Mouse (Mus musculus) urinary bladder, postnatal 14 days (tissue): ENCODE measurements at regions not wholly inside any gene's neighbourhood (a gene's known extent, or its start where the extent isn't known, plus 50 kb on each side); places are given as distances from the start of the nearest gene placed in this dataset.

Source experiments
- DNase-seq: peaks from one replicate; pipeline ENCODE4 v3.0.0; 2021; ENCODE audit warnings: low spot score

DNA sequence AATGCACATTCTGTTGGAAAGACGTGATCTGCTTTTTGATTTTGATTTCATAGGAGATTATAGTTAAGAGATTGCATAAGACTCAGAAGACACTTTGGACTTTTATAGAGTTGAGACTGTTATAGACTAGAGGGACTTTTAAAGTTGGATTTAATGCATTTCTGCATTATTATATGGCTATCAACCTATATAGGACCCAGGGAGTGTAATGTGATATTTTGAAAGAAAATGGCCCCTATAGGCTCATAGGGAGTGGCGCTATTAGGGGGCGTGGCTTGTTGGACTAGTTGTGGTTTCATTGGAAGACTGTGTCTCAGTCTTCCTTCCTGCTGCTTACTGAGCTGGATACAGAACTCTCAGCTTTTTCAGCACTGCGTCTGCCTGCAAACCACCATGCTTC, 186.9 kb upstream of the Igfbp7 start:
- DNase-seq: no peak

DNA sequence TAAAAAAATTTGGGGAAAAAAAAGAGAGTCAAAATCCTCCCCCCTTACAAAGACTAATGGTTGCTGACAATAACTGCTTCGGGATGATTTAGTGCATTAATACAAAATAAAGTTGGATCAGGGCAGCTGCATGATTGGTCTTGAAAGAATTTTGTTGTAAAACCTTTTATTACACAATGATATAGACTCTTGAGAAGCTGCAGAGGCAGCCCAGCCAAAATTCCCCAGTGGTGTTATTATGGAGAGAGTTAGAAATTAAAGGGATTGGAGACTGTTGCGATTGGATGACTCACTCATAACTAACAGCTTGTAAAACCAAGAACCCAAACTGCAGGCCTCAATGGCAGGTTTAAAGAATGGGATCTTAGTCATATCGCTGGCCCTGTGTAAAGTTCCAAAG, 181.4 kb upstream of the Igfbp7 start:
- peak; percentile 45 for DNase-seq

DNA sequence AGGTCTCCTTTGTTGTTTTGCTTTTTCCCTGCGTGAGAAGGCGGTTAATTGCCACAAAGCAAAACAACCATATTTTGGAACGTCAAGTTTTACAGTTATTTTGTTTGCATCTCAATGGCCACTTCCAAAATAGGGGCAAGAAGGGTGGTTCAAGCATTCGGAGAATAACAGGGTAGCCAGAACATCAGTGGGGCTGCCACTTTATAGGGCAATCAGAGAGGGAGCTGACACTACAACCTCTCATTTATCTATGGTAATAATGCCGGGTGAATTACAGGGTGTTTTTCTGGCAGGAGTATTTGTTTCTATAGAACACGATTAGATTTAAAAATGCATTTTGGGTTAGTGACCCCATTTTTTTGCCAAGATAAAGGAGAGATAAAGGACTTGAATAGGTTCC, 173.9 kb upstream of the Igfbp7 start:
- DNase-seq: no peak

DNA sequence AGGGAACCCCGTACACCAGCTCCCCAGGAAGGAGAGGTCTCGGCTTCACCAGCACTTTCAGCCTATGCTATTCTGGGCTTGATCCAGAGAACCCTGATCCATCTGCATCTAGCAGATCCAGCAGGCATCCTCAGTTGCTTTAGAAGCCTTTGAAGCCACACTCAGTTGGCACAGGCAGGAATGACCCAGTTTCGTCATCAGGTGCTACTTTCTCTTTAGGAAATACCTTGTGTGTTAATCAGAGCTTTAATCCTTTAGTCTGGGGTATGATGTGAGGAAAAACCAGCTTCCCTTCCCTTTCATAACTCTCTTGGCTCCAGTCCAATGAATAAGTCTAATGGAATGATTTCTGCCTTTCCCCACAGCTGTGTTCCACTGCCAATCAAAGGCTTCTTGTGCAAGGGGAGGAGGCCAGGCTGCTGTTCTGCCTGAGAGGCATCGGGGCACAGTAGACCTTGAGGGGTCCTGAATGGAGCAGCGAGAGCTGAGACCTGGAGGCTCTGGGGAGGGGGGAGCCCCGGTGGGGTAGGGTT, 173.3 kb upstream of the Igfbp7 start:
- peak; percentile 15 for DNase-seq

DNA sequence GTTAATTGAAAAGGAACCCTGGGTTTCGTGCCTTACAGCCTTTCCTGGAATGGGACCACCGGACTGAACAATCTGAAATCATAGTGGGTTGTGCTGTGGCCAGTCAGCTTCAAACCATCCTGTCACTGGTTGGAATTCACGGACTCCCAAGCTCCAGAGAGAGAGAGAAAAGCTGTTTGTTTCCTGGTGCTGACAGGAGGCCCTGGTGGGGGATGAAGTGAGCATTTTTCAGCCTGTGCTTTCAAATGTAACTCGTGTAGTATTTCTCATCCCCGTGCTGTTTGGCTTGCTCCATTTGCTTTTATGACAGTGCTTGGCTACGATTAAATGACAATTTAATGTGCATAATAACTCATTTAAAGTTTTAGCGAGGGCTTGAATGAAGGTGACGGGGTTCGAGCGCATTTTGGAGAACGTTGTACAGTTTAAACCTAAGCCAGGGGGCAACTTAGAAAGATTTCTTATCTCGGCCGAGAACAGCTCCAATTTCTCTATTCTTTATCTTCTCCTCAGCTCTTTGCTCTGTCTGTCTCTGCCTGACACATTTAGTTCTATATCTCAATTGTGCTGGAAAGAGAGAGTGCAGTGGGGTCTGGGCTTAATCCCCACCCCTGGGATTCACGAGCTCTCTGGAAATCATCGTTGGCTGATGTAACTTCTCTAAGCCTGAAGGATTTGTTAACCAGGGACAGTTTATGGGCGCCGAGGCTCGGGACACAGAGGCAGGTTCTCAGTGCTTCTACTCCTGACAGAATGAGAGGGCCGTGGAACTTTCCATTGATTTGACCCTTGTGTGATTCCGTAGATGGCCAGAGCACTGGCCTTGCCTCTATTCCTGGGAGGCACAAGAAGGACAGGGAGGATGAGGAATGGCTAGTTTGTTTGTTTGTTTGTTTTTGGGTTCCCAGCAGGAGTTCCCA, 172.2 kb upstream of the Igfbp7 start:
- DNase-seq: peak; percentile 16

DNA sequence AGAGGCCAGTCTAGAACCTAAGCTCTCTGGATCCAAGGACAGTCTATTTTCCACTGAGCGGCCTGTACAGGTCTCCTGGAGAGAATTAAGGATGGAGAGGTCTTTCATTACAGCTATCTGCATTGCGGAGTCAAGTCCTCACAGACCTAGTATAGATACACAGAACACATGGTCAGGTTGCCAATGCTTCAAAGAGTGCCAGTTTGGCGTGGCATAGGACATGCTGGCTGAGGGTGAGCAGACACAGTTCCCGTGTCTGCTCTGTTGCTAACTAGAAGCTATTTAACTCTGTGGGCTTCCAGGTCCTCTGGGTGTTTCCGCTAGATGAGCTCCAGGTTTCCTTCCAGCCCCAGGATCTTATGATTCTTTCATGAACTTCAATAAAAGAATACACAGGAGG, 169.0 kb upstream of the Igfbp7 start:
- DNase-seq: no peak

DNA sequence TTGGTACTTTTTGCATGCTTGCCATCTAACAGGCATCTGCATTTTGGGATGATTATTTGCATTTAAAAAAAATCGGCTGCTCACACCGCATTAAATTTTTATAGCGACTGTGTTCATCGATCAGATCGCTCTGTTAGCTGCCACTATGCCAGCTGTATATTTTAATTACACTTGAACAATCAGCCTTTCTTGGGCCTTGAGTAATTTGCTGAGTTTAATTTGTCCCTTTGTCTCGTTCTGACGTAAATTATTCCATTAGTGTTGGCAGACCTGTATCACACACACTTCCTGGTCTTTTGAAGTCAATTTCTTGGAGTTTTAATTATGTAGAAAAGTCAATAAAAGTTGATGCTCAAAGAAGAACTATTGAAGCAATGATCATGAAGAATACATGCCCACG, 167.9 kb upstream of the Igfbp7 start:
- no peak for DNase-seq

DNA sequence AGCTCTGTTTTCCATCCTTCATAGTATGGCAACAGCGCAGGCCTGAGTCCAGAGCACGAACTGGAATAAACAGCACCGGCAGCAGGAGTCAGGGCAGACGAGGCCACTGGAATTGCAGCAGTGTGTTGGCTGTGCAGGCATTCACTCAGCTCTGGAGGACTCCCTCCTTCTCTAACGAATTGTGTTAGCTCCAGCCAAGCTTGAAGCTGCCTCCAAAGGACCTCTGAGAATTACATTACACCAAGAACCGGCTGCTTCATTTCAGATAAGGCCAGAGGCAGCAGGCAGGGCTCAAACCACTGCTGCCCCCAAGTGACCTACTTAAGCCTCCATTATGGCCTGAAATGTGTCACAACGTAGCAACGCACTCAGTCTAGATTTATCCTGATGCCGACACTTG, 162.5 kb upstream of the Igfbp7 start:
- DNase-seq: peak; percentile 16

DNA sequence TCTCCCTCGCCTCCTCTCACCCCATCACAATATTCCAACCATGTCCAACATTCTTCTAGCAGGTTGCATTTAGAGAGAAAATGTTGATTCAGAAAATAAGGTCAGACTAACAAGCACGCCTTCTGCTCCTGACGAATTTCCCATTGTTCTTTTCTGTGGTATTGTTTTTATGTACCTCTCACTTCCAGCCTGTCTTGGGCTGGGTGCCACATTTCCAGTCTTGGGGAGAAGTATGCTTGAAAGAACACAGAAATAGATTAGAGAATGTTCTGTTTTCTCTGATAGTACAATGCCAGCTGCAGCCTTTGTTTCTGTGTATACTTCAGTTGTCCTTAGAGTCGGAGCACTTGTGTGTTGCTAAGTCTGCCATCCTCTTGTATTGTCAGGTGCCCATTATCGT, 160.3 kb upstream of the Igfbp7 start:
- DNase-seq: no peak

DNA sequence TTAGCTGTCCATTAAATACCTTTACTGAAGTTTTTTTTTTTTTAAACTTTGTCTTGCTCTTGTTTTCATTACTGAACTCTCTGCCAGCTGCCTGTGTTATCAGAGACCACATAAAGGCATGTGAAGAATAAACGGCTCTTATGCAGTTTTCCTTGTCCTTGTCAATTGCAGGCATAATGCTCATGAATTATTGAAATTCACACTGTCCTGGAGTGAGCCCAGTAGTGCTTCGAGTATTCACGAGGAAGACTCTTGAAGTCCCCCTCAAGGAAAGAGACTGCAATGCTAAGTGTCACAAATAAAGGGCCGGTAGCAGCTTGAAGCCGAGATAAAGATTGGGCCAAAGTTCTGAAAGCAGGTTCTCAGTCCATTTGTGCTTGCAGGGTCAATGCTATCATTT, 144.7 kb upstream of the Igfbp7 start:
- no peak for DNase-seq

DNA sequence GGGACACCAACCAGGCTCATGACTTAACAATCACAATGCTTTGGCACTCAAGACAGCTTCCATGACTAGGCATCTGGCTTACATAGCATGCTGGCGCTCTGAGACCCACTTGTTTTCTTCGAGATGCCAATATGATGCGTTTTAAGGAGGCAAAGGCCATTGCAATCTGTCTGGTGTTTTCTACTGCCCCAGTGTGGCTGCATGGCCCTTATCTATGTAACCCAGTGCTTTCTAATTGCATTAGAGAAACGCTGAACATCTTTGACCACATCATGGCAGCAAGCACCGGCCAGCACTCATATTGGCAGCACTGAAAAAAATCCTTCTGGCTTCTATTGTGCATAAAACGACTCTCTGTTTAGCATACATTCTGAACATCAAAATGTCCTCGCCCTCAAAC, 144.2 kb upstream of the Igfbp7 start:
- DNase-seq: no peak

DNA sequence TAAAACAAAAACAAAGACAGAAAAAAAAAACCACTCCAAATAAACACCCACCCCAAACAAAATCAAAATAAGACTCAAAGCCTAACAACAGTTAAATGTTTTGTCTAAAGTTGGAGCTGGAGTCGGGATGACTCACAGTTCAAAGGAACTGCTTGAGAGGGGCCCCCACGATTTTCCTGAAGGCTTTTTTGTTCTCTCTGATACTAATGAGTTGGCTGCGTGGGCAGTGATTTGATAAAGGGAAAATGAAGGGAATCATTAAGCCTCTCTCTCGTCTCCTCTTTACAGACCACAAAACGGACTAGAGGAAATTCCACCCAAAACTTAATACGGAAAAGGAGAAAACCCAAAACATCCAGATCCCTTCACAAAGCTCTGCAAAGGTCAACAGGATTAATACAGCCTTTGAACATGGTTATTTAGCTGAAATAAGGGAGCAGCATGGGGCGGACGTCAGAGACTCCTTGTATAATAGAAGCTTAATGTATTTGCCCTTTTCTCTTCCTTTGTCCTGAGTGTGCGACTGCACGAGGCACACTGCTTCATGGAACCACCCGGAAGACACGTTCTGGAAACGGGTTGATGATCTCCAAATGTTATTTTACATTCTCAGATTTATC, 138.3 kb upstream of the Igfbp7 start:
- DNase-seq: no peak

DNA sequence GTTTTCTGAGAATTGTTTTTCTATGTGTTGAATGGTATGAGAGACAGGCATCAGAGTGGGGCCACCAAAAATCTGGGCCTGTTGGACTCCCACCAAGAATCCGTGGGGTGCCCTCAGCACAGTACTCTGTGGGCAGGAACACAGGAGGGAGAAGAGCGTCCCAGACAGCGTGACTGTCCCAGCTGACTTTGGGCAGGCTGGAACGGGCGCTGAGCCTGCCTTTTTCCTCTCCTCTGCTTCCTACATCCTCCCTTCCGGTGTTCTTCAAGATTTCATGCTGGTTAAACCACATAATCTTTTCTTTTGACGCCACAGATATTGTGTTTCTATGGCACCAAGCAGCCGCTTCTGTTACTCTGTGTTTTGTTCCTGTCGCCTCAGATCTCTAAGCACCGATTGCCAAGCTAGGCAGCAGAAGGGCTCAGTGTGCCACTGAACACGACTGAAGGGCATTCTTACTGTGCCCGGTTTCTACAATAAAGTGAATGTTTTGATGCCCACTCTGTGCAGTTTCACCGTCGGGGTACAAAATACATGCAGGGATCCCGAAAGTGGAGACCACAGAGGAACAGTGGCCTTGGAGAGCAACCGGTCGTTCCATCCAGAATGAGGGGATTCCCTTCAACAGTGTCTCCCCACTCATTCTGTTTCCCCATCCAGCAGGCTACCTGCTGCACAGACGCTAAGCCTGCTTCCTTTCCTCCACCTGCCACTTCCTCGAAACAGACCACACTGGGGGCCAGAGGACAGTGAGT, 124.6 kb upstream of the Igfbp7 start:
- no peak for DNase-seq

DNA sequence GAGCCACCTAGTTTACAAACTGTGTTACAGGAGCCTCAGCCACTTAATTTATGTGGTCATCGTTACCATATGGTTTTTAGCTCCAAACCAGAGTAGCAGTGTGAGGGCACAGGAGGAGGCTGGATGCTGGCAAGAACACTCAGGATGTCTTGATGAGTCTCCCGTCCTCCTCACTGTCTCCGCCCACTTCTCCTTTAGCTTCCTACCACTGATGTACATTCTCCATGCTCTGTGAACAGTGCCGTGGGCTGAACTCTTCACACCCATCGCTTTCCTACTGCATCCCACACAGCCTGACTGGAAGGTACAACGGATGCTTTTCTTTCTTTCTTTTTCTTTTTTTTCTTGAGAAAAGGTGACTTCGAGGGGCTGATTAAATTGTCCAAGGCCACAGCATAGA, 122.5 kb upstream of the Igfbp7 start:
- DNase-seq: no peak

DNA sequence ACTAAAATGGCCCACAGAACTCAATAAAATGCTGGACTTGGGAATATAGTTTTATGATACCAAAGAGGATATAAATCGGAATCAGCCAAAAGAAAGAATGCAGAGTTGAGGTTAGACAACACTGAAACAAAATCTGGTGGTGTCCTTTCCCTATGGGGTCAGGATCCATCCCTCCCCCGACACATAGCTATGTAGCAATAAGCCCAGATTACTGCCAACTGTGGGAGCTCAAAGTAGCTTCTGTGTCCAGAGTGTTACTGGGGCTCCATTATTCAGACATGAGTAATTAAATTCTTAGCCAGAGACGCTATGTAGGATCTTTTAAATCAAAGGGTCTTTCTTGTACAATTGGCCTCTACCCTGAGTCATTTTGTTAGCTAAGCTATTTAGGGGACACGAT, 109.4 kb upstream of the Igfbp7 start:
- DNase-seq: no peak

DNA sequence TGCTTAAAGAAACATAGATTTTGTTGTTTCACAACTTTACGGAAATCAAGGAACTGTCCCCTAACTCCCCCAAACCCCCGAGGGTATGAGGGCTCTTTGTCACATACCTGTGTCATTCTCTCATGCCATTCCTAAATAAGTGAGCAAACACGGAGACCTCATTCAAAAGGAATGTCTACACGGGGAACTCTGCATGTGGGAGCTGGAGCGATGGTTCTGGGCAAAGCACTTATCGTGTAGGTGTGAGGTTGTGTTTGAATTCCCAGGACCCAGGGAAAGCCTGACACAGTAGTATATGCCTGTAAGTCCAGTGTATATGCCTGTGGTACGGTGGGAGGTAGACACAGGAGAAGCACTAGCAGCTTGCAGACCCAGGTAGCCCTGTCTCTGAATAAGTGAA, 107.6 kb upstream of the Igfbp7 start:
- DNase-seq: no peak

DNA sequence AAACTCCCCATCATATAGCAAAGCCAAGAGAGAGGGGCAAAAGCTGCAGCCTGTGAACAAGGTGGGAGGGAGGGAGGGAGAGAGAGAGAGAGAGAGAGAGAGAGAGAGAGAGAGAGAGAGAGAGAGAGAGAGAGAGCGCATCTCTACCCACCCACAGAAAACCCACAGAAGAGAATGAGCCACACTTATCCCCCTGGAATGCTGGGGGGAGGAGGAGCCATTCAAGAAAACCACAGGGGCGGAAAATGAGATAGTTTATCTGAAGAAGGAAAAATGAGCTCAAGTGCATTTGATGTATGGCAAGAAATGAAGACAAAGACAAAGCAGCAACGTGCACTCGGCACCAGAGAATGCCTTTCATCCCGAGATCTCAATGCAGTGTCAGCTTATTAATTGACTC, 94.8 kb upstream of the Igfbp7 start:
- DNase-seq: no peak

DNA sequence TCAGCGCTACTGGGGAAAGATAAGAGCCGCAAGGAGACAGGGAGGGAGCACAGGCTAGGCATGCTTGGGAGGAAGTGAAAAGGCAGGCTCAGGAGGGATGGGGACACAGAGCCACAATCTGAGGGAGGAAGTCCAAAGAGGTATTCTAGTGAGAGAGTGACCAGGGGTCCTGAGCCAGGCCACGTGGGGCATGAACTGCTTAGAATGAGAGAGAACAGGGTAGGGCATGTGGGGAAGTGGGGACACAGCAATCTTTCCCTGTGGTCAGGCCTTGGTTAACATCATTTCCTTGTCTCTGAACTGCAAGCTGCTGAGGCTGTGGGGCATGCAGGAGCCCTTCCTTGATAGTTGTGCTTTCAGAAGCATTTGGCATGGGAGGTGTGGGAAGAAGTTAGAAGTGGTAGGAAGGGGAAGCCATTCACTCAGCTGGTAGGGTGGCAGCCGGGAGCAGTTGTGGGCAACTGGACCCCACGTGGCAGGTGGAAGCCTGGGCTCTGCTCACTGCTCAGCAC, 92.2 kb upstream of the Igfbp7 start:
- no peak for DNase-seq

DNA sequence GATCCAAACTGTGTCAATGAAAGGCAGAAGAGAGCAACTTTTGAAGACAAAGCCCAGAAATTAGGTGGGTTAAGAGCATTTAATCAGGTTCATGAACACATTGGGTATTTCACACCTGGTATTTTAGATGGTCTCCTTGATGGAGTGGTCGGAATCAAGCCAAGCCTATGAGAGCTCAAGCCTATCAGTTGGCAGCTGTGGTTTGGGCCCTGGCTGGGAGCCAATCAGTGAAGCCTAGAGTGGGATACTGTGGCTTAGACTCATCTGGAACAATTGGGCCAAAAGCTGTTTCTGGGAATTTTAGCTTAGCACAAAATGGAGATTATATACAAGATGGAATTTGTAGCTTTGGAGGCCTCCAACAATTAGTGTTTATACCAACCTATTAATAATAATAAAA, 86.8 kb upstream of the Igfbp7 start:
- DNase-seq: no peak

DNA sequence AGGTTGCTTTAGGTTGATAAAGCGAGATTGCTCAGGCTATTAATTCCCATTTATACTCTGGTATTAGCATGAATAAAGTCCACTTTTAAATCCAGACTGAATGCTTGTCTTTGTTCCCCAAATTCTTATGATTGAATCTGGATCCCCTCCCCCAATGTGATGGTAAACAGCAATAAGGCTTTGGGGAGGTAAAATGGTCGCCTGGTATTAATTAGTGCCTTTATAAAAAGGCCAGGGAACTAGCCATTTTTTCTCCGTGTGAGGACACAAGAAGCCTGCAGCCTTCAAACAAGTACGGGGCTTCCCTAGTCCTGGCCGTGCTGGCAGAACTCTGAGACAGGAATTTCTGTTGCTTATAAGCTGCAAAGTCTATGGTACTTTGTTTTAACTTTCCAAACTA, 81.1 kb upstream of the Igfbp7 start:
- DNase-seq: no peak

DNA sequence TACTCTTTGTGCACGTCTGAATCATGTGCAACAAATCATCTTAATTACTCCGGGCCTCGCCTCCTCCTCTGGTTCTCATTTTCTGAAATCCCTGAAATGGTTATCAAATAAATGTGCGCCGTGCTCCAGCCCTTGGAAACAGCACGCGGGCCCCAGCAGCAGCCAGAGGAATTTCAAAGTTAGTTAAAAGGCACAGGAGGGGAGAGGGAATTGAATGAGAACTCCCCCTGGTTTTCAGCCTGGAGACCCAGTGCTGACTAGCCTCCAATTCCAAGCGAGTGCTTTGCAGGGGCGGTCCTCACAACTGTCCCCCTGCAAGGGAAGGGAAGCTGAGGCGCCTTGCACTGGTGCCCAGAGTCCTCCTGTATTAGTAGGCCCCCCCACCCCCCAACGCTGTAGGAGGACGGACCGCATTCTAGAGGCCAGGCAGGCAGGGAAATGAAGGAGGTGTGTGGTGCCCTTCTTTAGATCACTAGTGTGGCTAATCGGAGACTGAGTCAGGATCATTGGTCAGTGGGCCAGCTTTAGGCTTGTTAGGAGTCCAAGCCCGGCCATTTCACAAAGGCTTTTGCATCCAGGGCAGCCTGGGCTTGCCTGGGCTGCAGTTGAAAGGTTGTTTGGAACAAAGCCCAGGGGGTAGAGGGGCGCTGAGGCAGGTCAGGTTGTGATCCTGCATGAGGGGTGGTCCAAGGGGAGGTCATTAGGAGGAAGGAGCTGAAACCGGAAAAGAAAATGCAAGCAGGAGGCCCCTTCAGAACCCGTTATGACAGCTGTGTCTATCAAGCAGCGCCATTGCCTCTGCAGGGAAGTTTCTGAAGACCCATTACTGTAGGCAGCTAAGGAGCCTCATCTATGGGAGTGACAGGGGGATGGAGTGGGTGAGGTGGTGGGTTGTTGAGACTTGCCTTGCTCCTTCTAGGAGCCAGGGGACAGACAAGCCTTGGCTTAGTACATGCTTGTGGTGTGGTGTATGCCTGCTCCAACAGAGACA, 80.3 kb upstream of the Igfbp7 start:
- DNase-seq: no peak
